Mouse (Mus musculus): Measurements from ENCODE around the gene Ablim1.
A peak's percentile ranks its signal among the peaks of the same experiment; 100 is the strongest.

GRCm38 (mm10) chr19:57360341-57361130, 45.8 kb upstream of the Ablim1 start, which contains the start of gene Fam160b1:
- TF ChIP-seq POLR2A (IDR thresholded peaks at IDR 0.05; ENCODE audit: control insufficient read depth, extremely low read depth, insufficient read depth, low read length, poor library complexity) = peak; percentile 71; the same call in 1 of the 2 replicates
- peak; percentile 93 for TF ChIP-seq CTCF (IDR thresholded peaks at IDR 0.05; ENCODE audit: borderline replicate concordance, control insufficient read depth, extremely low read depth, insufficient read depth, low read length, poor library complexity)

Data from thymus, adult 2 months (tissue).